Mouse (Mus musculus) heart, postnatal 0 days (tissue): ENCODE measurements around the gene Nod2. TPM values are rescaled to one million over a fixed set of nuclear protein-coding genes. Genes with fewer than 3 reads are reported as not detected.

Experiments used
- ATAC-seq: fragments of 200-750 bp; cut with Nextera tagmentation; 2 replicates; pipeline ENCODE4 v1.8.0; 2017; ENCODE audit warnings: low read depth, moderate number of reproducible peaks, moderate library complexity; ENCODE audit not compliant: insufficient read depth
- DNase-seq: peaks from one replicate; pipeline ENCODE4 v3.0.0-alpha.2; 2016; ENCODE audit warnings: low spot score
- H3K27ac ChIP-seq: fragments of 300-500 bp; sonication (generic); 2 replicates; pipeline ENCODE4 v1.5.1; 2014; ENCODE audit warnings: low read depth, mild to moderate bottlenecking
- H3K27me3 ChIP-seq: fragments of 300-500 bp; sonication (generic); 2 replicates; pipeline ENCODE4 v1.6.1; 2014; ENCODE audit warnings: low read length, mixed read lengths; ENCODE audit not compliant: control insufficient read depth, insufficient read depth
- H3K36me3 ChIP-seq: fragments of 300-500 bp; sonication (generic); replicated peaks from 2 replicates; pipeline ENCODE4 v1.6.1; 2014; ENCODE audit warnings: low read length, mixed read lengths; ENCODE audit not compliant: control insufficient read depth, insufficient read depth
- H3K4me1 ChIP-seq: fragments of 300-500 bp; sonication (generic); 2 replicates; pipeline ENCODE4 v1.6.1; 2014; ENCODE audit warnings: antibody characterized with exemption; ENCODE audit not compliant: control insufficient read depth, insufficient read depth
- H3K4me2 ChIP-seq: fragments of 300-500 bp; sonication (generic); 2 replicates; pipeline ENCODE4 v1.6.1; 2014; ENCODE audit warnings: low read depth, mild to moderate bottlenecking, low read length, moderate library complexity
- H3K4me3 ChIP-seq: fragments of 300-500 bp; sonication (generic); 2 replicates; pipeline ENCODE4 v1.5.1; 2014; ENCODE audit warnings: low read depth, low read length
- H3K9ac ChIP-seq: fragments of 300-500 bp; sonication (generic); replicated peaks from 2 replicates; pipeline ENCODE4 v1.6.1; 2014; ENCODE audit warnings: low read depth, low read length, mixed read lengths
- H3K9me3 ChIP-seq: fragments of 300-500 bp; sonication (generic); replicated peaks from 2 replicates; pipeline ENCODE4 v1.6.1; 2016; ENCODE audit warnings: low read length; ENCODE audit not compliant: control insufficient read depth
- CTCF ChIP-seq: IDR thresholded peaks from 2 replicates; pipeline ENCODE4 v1.5.1; 2016; ENCODE audit warnings: antibody characterized with exemption, control low read depth, low read depth
- EP300 ChIP-seq: IDR thresholded peaks from 2 replicates; pipeline ENCODE4 v1.6.1; 2016; ENCODE audit warnings: antibody characterized with exemption, low read depth
- WGBS: fragments of 180-500 bp; shearing (Covaris S2); extraction: QIAGEN DNeasy Blood & Tissue Kit; methylation state at CpG from one replicate; pipeline ENCODE4 v1.1.7; 2014; 5-methylcytosine and 5-hydroxymethylcytosine counted together
- polyA plus RNA-seq: library from polyadenylated mRNA; unstranded; fragments of >200 nt; fragmentation: Nextera tagmentation; extraction: Ambion mirVana; gene quantifications from 2 replicates; pipeline ENCODE4 v1.2.1, GENCODE M21; 2015
- total RNA-seq: library from RNA; depleted of rRNA; stranded (reverse); fragments of >200 nt; gene quantifications from 2 replicates; pipeline ENCODE4 v1.2.3, GENCODE M21; 2014; ENCODE audit warnings: low replicate concordance

The Nod2 gene
- total and polyA plus RNA-seq, 2 experiments from 2014 or later: 0.10 TPM; not detected in 1

DNA sequence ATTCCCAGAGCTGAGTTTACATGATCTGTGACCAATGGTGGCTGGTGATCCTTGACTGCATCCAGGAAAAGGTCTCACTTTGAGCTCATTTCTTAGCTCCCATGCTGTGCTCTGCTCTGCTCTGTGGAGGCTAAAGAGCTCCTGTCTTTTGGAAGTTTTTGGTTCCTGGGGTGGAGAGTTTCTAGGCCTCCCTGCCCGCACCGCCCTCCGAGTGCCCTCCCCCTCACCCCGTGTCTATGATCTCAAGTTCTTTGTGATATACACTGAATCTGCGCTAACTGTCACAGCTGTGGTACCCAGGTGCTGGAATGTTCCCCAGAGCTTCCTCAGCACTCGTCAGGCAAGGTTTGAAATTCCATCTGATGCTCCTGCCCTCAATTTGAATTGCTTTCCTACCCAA lies 23.7 kb downstream of the Nod2 start:
- DNase-seq: no peak
- ATAC-seq: no peak
- no peak overlapping the region for H3K9ac ChIP-seq
- no peaks in the 10 kb centered on the region for H3K27me3 ChIP-seq
- no peak overlapping the region for H3K4me2 ChIP-seq
- no peak overlapping the region for H3K4me3 ChIP-seq
- no peaks in the 10 kb centered on the region for H3K36me3 ChIP-seq
- no peaks in the 10 kb centered on the region for H3K4me1 ChIP-seq
- no peak overlapping the region for H3K27ac ChIP-seq
- TF ChIP-seq EP300: no peak
- no peak for TF ChIP-seq CTCF
- 79% methylated on average over 6 of the region's 6 CpGs for WGBS
- H3K9me3 ChIP-seq: no peaks in the 10 kb centered on the region

DNA sequence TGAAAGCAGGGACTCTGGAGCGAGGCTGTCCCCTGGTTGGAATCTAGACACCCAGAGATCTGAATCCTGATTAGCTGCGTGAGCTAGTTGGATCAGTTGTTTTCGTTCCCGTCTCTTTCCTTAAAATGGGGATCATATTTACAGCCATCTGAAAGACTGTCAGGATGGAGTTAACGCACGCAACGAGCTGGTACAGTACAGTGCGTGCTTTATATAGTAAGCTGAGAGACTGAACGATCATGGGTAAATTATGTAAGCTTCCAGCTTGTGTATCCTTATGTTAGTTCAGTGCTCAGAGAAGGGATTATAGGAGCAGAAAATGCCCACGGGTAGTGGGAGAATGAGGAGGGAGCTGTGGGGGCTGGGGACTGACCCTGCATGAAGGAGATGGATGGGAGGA lies 24.5 kb downstream of the Nod2 start:
- WGBS: 82% methylated on average over 10 of the region's 10 CpGs
- no peak overlapping the region for H3K4me2 ChIP-seq
- no peaks in the 10 kb centered on the region for H3K36me3 ChIP-seq
- H3K4me3 ChIP-seq: no peak overlapping the region
- no peaks in the 10 kb centered on the region for H3K4me1 ChIP-seq
- DNase-seq: no peak
- no peaks in the 10 kb centered on the region for H3K9me3 ChIP-seq
- TF ChIP-seq CTCF (no peak), EP300 (no peak)
- ATAC-seq: no peak
- H3K9ac ChIP-seq: no peak overlapping the region
- no peak overlapping the region for H3K27ac ChIP-seq
- no peaks in the 10 kb centered on the region for H3K27me3 ChIP-seq

DNA sequence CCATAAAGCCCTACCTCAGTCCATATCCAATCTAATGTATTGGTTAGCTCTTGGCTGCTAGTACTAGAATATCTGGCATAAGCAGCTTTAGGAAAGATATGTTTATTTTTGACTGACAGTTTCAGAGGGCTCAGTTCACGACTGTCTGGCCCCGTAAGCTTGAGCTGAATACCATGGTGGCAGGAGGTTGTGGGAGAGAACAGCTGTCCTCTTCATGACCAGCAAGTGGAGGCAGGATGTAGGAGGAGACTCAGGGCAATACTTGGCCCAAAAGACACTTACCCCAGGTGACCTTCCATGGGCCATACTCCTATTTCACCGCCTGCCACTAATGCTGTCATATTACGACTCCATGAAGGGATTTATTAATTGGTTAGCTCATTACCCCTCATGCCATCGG lies 26.7 kb downstream of the Nod2 start:
- H3K36me3 ChIP-seq: no peaks in the 10 kb centered on the region
- no peaks in the 10 kb centered on the region for H3K9me3 ChIP-seq
- no peak overlapping the region for H3K9ac ChIP-seq
- no peak overlapping the region for H3K4me2 ChIP-seq
- no peaks in the 10 kb centered on the region for H3K27me3 ChIP-seq
- TF ChIP-seq EP300 (no peak), CTCF (no peak)
- DNase-seq (no peak), ATAC-seq (no peak)
- H3K27ac ChIP-seq: no peak overlapping the region
- H3K4me1 ChIP-seq: no peaks in the 10 kb centered on the region
- no peak overlapping the region for H3K4me3 ChIP-seq
- WGBS: 81% methylated on average over 5 of the region's 5 CpGs

DNA sequence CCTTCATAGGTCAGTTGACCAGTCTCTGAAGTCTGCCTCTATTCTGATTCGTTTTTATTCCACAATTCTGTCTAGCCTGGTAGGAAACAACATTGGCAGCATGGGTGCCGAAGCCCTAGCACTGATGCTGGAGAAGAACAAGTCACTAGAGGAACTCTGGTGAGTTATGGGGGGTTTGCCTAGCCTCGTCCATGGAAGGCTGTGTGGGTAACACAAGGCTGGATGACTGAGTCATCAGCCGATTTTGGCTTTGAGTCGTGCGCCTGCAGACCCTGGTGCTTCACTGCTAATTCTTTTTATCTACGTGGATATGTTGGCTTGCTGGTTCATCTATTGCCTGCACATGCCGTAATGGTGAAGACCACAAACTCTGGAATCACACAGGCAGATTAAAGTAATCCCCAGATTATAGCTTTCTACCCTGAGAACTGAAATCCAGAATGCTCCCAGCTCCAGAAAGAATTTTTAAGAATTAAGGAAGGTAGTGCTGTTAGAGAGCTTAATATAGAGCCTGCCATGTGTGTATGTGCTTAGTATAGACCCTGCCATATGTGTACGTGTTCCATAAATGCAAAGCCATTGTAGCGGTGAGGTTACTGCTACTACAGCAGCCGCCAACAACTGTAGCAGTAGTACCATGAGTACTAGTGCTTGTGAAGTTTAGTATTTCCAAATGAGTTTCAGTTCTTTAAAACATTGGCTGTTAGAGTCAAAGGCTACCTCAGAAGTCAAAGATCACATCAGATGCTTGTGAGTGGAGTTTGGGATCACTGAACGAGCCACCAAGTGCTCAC lies 28.5 kb downstream of the Nod2 start:
- H3K4me1 ChIP-seq: no peaks in the 10 kb centered on the region
- no peak for DNase-seq
- H3K4me3 ChIP-seq: no peak overlapping the region
- no peak overlapping the region for H3K4me2 ChIP-seq
- H3K27me3 ChIP-seq: no peaks in the 10 kb centered on the region
- no peaks in the 10 kb centered on the region for H3K36me3 ChIP-seq
- H3K9me3 ChIP-seq: no peaks in the 10 kb centered on the region
- H3K27ac ChIP-seq: no peak overlapping the region
- ATAC-seq: no peak
- no peak overlapping the region for H3K9ac ChIP-seq
- 80% methylated on average over 12 of the region's 12 CpGs for WGBS
- TF ChIP-seq CTCF (no peak), EP300 (no peak)

DNA sequence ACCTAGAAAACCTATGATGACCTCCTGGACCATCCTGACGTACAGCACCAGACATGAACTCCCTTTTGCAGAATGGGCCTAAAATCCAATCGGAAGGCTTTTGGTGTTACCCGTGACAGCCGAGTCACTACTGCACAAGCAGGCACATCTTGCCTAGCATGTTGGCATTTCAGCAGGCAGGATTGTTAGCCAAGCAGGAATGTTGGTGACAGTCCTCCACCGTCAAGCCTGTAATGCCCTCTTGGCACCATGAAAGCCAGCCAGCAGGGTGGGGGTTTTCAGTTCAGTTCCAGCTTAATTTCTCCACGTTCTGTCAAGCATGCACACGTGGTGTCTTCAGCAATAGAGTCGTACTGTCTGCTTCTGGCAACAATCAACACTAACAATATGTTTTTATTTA lies 30.0 kb downstream of the Nod2 start:
- ATAC-seq: no peak
- Histone ChIP-seq H3K4me3 (no peak overlapping the region), H3K4me1 (no peaks in the 10 kb centered on the region), H3K27ac (no peak overlapping the region), H3K4me2 (no peak overlapping the region), H3K9ac (no peak overlapping the region), H3K9me3 (no peaks in the 10 kb centered on the region), H3K36me3 (no peaks in the 10 kb centered on the region), H3K27me3 (no peaks in the 10 kb centered on the region)
- DNase-seq: no peak
- WGBS: 74% methylated on average over 8 of the region's 8 CpGs
- TF ChIP-seq CTCF (no peak), EP300 (no peak)

DNA sequence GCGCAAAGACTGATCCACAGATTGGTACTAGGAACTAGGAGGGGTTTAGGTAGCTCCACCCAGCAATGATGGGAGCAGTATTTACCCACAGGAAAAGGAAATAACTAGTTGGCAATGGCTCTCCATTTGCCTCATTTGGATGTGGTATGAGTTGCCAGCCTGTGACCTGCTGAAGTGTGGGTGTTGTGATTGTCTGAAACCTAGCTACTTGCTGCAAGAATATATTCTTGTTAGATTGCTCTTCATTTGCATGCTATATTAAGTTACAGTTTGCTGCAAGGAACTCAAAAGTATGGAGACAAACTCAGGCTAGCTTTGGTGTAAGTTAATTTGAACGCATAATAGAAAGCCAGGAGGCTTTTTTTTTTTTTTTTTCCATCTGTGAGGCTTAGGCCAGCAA lies 33.5 kb downstream of the Nod2 start:
- H3K4me3 ChIP-seq: no peak overlapping the region
- H3K9me3 ChIP-seq: no peaks in the 10 kb centered on the region
- WGBS: 89% methylated on average over 2 of the region's 2 CpGs
- ATAC-seq: no peak
- no peak overlapping the region for H3K9ac ChIP-seq
- no peaks in the 10 kb centered on the region for H3K27me3 ChIP-seq
- H3K4me2 ChIP-seq: no peak overlapping the region
- no peaks in the 10 kb centered on the region for H3K36me3 ChIP-seq
- no peak overlapping the region for H3K27ac ChIP-seq
- TF ChIP-seq EP300 (no peak), CTCF (no peak)
- no peaks in the 10 kb centered on the region for H3K4me1 ChIP-seq
- no peak for DNase-seq
